Mouse (Mus musculus) thymus, postnatal 0 days (tissue): ENCODE data around the gene Rnaseh2a. TPM values are rescaled to one million over a fixed set of nuclear protein-coding genes. Genes with fewer than 3 reads are reported as not detected.
A peak's percentile ranks its signal among the peaks of the same experiment; 100 is the strongest.

Source experiments
- DNase-seq: peaks from one replicate; pipeline ENCODE4 v3.0.0-alpha.2; 2015; ENCODE audit warnings: low spot score
- polyA plus RNA-seq: library from polyadenylated mRNA; unstranded; fragments of >200 nt; fragmentation: Nextera tagmentation; extraction: Ambion mirVana; gene quantifications from 2 replicates; pipeline ENCODE4 v1.2.1, GENCODE M21; 2015

The Rnaseh2a gene
- polyA plus RNA-seq, result 150 TPM in 2 replicates

- DNase-seq, result peak; percentile 69
These were observed at the start of gene Rnaseh2a, which contains the start of the genes Gm49661 and Prdx2 for GRCm38 (mm10) chr8:84969241-84970134. Rnaseh2a (minus strand) TSS chr8:84969767. Gm49661 (minus strand) TSS chr8:84969433. Prdx2 (plus strand) TSS chr8:84969587.

DNA sequence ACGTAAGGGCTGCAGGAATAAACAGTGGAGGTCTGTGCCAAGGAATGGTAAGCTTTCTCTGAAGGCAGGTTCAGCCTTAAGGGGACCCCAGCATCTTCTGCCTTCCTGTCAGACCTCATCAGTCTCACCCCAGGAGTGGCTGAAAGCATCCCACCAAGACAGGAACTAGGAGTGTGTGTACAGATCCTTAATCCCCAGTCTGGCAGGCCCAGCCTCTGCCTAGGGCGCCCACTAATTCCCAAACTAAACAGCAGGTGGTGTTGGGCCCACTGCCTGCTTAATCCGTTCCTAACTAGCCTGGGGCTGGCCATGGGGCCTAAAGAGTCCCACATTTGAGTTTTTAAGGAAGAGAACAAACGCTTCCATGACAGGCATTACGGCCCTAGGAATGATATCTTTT is 47.6 kb upstream of the Rnaseh2a start:
- no peak for DNase-seq

- no peak for DNase-seq
These were observed 47.2 kb upstream of the Rnaseh2a start for GRCm38 (mm10) chr8:85016724-85017123.

DNA sequence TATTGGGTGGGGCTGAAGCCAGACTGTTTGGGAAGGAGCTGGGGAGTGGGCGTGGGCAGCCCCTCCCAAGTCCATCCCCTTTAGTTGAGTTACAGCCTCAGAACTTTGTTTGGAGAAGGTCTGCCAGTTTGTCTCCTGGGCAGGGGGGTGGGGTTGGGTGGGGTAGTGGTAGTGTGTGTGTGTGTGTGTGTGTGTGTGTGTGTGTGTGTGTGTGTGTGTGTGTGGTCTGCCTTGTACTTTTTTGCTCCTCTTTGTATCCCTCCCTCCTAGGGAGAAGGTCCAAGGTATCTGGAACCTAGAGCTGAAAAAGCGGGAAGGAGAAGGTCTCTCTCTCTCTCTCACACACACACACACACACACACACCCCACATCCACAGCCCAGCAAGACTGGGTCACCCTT is 44.9 kb upstream of the Rnaseh2a start, which contains the start of gene Best2:
Gene Best2 (minus strand): TSS at position 101 of the 400 bp plus-strand sequence.
- DNase-seq, result no peak

DNA sequence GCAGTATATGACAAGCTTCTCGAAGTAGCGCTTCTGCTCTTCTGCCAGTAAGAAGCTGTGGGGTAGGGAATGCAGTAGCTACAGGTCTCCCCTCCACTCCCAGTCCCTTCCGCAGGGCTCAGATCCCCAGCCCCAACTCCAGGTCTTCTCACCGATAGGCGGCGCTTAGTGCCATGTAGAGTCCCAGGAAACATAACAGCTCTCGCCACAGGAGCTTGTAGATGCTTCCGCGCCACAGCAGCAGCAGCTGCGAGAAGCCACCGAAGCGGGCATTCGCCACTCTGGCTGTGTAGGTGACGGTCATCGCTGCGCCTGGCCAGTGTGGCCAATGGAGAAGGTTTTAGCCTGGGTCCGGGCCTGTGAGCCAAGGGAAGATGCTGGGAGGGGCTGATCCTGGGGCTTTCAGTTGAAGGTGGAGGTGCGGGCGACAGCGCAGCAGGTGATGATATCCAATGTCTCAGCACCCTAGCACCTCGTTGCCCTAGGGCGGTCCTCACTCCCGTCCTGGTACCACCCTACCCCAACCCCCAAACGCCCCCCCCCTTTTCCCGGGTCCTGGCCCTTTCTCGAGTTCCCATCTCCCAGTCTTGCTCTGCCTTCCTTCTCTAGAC is 43.8 kb upstream of the Rnaseh2a start:
- DNase-seq, result peak; percentile 87

GRCm38 (mm10) chr8:85011242-85011641 is 41.7 kb upstream of the Rnaseh2a start:
- DNase-seq, result no peak

GRCm38 (mm10) chr8:85007686-85008085 is 38.1 kb upstream of the Rnaseh2a start:
- peak; percentile 47 for DNase-seq

- peak; percentile 94 for DNase-seq
These were observed 28.2 kb upstream of the Rnaseh2a start for GRCm38 (mm10) chr8:84997649-84998295.

GRCm38 (mm10) chr8:84996978-84997377 is 27.4 kb upstream of the Rnaseh2a start:
- no peak for DNase-seq

GRCm38 (mm10) chr8:84995680-84996079 is 26.1 kb upstream of the Rnaseh2a start:
- peak; percentile 41 for DNase-seq

DNA sequence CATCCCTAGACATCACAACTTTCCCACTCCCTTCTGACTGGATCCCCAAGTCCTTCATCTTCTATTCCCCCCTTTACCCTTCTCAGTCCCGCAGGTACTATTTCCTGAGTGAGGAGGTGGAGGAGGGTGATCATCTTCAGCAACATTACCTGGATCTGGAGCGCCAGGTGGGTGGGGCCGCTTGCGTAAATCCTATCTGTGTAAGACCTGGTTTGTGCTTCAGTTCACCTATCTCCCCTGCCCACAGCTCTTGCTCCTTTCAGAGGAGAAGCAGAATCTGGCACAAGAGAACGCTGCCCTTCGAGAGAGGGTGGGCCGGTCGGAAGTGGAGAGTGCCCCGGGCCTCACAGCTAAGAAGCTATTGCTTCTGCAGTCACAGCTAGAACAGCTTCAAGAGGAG is 24.8 kb upstream of the Rnaseh2a start:
- no peak for DNase-seq

- peak; percentile 46 for DNase-seq
These were observed 21.3 kb upstream of the Rnaseh2a start for GRCm38 (mm10) chr8:84990836-84991235.

- DNase-seq, result peak; percentile 97
These were observed 20.8 kb upstream of the Rnaseh2a start, which contains the start of gene Hook2 for GRCm38 (mm10) chr8:84990349-84990748. Hook2 (plus strand) TSS chr8:84990603.

- peak; percentile 86 for DNase-seq
These were observed 20.2 kb upstream of the Rnaseh2a start for GRCm38 (mm10) chr8:84989810-84990209.

DNA sequence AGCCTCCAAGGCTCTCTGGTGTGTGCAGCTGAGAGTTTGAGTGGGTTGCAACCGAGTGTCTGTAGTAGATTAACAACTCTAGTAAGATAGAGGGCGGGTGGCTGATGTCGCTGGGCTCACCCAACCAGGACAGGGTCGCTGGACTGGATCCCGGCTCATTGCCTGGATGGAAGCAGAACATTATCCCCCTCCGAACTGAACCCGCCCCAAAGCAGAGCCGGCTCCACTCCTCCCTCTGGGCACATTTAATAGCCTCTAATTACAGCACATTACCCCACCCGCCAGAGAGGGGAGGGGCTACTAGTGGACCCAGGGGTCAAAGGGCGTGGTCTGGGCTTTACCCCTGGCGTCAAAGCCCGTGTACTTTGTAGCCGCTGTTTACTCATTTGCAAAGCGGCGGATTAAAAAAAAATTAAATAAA is 19.8 kb upstream of the Rnaseh2a start:
- no peak for DNase-seq

DNA sequence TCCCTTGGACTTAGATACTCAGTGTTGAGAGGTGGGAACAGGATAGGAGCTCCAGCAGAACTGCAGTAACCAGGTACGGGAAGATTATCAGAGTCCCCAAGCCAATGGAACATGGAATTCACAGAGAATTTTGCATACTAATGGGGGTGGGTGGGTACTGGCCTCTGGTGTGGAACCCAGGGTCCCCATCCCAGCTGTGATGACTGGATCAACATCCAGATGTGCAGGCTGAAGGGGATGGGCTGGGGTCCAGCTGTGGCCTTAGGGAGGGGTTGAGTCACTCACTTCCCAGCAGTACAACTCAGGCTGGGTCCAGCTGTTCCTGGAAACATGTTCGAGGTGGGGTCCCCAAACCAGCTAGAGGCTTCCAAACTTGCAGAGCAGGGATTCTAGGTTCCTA is 18.3 kb upstream of the Rnaseh2a start:
- DNase-seq, result no peak

DNA sequence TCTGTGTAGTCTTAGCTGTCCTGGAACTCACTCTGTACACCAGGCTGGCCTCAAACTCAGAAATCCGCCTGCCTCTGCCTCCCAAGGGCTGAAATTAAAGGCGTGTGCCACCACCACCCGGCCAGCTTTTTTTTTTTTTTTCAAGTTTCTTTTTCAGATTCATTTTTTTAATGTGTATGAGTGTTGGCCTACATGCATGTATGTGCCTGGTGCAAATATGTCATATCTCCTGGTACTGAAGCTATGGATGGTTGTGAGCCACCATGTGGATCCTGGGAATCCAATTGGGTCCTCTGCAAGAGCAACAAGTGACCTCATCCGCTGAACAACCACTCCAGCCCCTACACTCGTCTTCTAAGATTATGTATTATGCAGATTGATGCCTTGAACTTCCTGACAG is 17.8 kb upstream of the Rnaseh2a start:
- DNase-seq, result no peak

GRCm38 (mm10) chr8:84986379-84986945 is 16.9 kb upstream of the Rnaseh2a start:
- DNase-seq, result no peak

GRCm38 (mm10) chr8:84985684-84986378 is 16.3 kb upstream of the Rnaseh2a start:
- DNase-seq, result peak; percentile 90

GRCm38 (mm10) chr8:84985049-84985683 is 15.6 kb upstream of the Rnaseh2a start:
- DNase-seq, result peak; percentile 34
